Mouse (Mus musculus): Measurements from ENCODE around the gene Tbkbp1. TPM values are rescaled to one million over a fixed set of nuclear protein-coding genes. Genes with fewer than 3 reads are reported as not detected.

Gene Tbkbp1
- polyA plus RNA-seq, 1 experiment from 2014 or later, result 10.8 TPM

DNA sequence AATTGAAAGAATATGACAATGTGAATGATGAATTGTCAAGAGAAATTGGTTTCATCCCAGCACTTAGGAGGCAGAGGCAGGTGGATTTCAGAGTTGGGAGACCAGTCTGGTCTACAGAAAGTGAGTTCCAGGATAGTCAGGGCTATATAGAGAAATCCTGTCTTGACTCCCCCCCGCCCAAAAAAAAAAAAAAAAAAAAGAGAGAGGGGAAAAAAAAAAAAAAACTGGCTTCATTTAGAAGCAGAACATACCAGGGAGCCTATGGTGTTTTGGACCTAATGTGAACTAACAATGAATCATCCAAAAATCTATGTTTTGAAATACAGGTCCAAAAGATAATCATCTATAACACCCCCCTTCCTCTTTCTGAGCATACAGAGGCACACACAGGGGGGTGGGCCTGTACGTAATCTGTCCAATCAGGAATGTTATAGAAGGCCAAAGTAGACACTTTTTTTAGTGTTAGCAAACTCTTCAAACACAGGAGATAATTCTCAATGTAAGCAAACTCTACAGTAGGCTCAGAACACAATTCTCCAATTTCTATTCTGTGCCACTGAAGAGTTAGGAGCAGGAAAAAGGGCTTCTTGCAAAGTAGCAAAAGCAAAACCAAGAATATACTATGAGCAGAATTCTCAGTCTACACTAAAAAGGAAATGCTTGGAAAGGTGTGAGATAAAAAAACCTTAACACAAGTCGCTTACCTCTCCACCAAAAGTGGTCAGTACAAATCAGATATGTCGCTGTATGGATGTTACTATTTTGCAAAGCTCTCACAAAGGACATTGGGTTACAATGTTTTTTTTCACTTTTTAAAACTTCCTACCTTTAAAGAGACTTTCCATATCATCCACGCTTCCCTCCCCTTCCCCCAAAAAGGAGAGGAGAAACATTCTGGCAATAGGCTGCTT, 34.7 kb upstream of the Tbkbp1 start:
- H3K27me3 ChIP-seq (ENCODE audit: insufficient read depth, low read length), result no peaks in the 10 kb centered on the region
- H3K9me3 ChIP-seq (ENCODE audit: low read depth, low read length), result no peaks in the 10 kb centered on the region
- no peak for TF ChIP-seq CTCF (IDR thresholded peaks at IDR 0.05; ENCODE audit: low read depth)
- peak overlapping the region; percentile 89 for H3K4me3 ChIP-seq (ENCODE audit: low read depth, low read length)
- ATAC-seq (ENCODE audit: insufficient read depth), result no peak
- peaks cover 12% of the 10 kb centered on the region; the same call in 1 of the 2 replicates for H3K4me1 ChIP-seq (ENCODE audit: insufficient read depth)
- H3K27ac ChIP-seq (ENCODE audit: low read depth), result no peak overlapping the region
- peak overlapping the region; percentile 59 for H3K9ac ChIP-seq
- peak overlapping the region; percentile 82 for H3K4me2 ChIP-seq
- 44% methylated on average over 5 of the region's 5 CpGs for WGBS
- H3K36me3 ChIP-seq (ENCODE audit: insufficient read depth), result peaks cover 56% of the 10 kb centered on the region
- no peak for DNase-seq

- no peak for TF ChIP-seq CTCF (IDR thresholded peaks at IDR 0.05; ENCODE audit: low read depth)
- peaks cover 65% of the 10 kb centered on the region for H3K36me3 ChIP-seq (ENCODE audit: insufficient read depth)
- no peak overlapping the region for H3K27ac ChIP-seq (ENCODE audit: low read depth)
- H3K9ac ChIP-seq, result no peak overlapping the region; the same call in 1 of the 2 replicates
- DNase-seq, result peak; percentile 22
- 66% methylated on average over 5 of the region's 5 CpGs for WGBS
- H3K4me3 ChIP-seq (ENCODE audit: low read depth, low read length), result no peak overlapping the region
- no peak for ATAC-seq (ENCODE audit: insufficient read depth)
- no peaks in the 10 kb centered on the region for H3K27me3 ChIP-seq (ENCODE audit: insufficient read depth, low read length)
- H3K9me3 ChIP-seq (ENCODE audit: low read depth, low read length), result no peaks in the 10 kb centered on the region
- H3K4me1 ChIP-seq (ENCODE audit: insufficient read depth), result peaks cover 12% of the 10 kb centered on the region; the same call in 1 of the 2 replicates
- peak overlapping the region; percentile 20; the same call in 1 of the 2 replicates for H3K4me2 ChIP-seq
Measured at GRCm38 (mm10) chr11:97184875-97185274, 33.6 kb upstream of the Tbkbp1 start.

- no peaks in the 10 kb centered on the region for H3K27me3 ChIP-seq (ENCODE audit: insufficient read depth, low read length)
- no peak overlapping the region for H3K4me2 ChIP-seq
- H3K9me3 ChIP-seq (ENCODE audit: low read depth, low read length), result no peaks in the 10 kb centered on the region
- ATAC-seq (ENCODE audit: insufficient read depth) (no peak), DNase-seq (no peak)
- peaks cover 89% of the 10 kb centered on the region for H3K36me3 ChIP-seq (ENCODE audit: insufficient read depth)
- H3K4me1 ChIP-seq (ENCODE audit: insufficient read depth), result peaks cover 7% of the 10 kb centered on the region; the same call in 1 of the 2 replicates
- TF ChIP-seq CTCF (IDR thresholded peaks at IDR 0.05; ENCODE audit: low read depth), result no peak
- WGBS, result 86% methylated on average over 3 of the region's 3 CpGs
- H3K4me3 ChIP-seq (ENCODE audit: low read depth, low read length), result no peak overlapping the region
- H3K27ac ChIP-seq (ENCODE audit: low read depth), result no peak overlapping the region
- H3K9ac ChIP-seq, result no peak overlapping the region
Measured at GRCm38 (mm10) chr11:97182446-97182845, 31.2 kb upstream of the Tbkbp1 start.

DNA sequence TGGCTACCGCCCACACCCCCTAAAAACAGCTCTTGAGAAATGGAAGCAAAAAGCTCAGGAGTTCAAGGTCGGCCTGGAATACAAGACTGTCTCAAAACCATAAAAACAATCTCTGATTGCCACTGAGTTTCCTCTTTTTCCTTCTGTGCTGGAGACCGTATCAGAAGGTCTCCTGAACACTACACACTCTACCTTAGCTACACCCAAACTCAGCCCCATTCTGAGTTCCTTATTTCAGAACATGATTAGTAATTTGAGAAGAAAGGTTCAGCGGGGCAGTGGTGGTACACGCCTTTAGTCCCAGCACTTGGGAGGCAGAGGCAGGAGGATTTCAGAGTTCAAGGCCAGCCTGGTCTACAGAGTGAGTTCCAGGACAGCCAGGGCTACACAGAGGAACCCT, 29.8 kb upstream of the Tbkbp1 start:
- Histone ChIP-seq H3K4me1 (ENCODE audit: insufficient read depth) (peaks cover 6% of the 10 kb centered on the region; the same call in 1 of the 2 replicates), H3K36me3 (ENCODE audit: insufficient read depth) (peaks cover 99% of the 10 kb centered on the region), H3K4me3 (ENCODE audit: low read depth, low read length) (no peak overlapping the region), H3K27ac (ENCODE audit: low read depth) (no peak overlapping the region), H3K9ac (no peak overlapping the region), H3K27me3 (ENCODE audit: insufficient read depth, low read length) (no peaks in the 10 kb centered on the region), H3K4me2 (no peak overlapping the region), H3K9me3 (ENCODE audit: low read depth, low read length) (no peaks in the 10 kb centered on the region)
- DNase-seq (no peak), ATAC-seq (ENCODE audit: insufficient read depth) (no peak)
- TF ChIP-seq CTCF (IDR thresholded peaks at IDR 0.05; ENCODE audit: low read depth), result no peak
- WGBS, result 77% methylated on average over 5 of the region's 5 CpGs

DNA sequence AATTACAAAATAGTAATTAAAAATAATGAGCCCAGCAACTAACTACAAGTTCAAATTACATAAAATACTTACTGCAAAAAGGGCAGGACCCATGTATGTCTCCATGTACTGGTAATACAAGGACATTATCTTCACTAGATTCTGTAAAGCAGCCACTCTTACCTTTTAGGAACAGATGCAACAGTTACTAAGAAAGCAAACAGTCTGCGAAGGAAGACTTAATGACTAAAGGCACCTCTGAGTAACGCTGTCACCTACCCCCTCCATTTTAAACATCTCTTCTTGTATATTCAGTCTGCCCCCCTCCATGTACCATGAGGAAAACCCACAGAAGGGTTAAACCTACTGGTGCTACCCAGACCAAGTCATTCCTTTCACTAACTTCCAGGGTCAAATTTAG, 26.9 kb upstream of the Tbkbp1 start:
- no peak overlapping the region for H3K4me3 ChIP-seq (ENCODE audit: low read depth, low read length)
- ATAC-seq (ENCODE audit: insufficient read depth) (no peak), DNase-seq (no peak)
- TF ChIP-seq CTCF (IDR thresholded peaks at IDR 0.05; ENCODE audit: low read depth), result no peak
- H3K4me1 ChIP-seq (ENCODE audit: insufficient read depth), result no peaks in the 10 kb centered on the region
- no peak overlapping the region for H3K4me2 ChIP-seq
- no peak overlapping the region for H3K27ac ChIP-seq (ENCODE audit: low read depth)
- peaks cover 100% of the 10 kb centered on the region for H3K36me3 ChIP-seq (ENCODE audit: insufficient read depth)
- no peaks in the 10 kb centered on the region for H3K27me3 ChIP-seq (ENCODE audit: insufficient read depth, low read length)
- WGBS, result 93% methylated on average over 2 of the region's 2 CpGs
- H3K9ac ChIP-seq, result no peak overlapping the region
- no peaks in the 10 kb centered on the region for H3K9me3 ChIP-seq (ENCODE audit: low read depth, low read length)

DNA sequence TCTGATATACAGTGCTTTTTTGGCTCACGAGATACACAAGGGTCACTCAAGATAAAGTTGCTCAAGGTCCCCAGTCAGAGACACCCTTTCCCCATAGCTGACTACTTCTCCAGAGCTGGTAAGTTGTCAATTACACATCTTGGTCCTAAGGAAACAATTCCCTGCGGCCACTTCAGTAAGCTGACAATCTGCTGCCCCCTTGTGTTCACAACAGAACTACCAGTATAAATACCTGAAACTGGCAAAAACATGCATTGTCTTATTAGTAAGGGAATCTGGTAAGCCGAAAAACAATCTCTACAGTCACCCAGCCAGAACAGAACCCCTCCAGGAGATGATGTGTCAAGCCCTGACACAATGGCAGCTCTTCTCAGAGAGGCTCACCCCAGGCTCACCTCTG, 25.6 kb upstream of the Tbkbp1 start:
- 41% methylated on average over 3 of the region's 3 CpGs for WGBS
- ATAC-seq (ENCODE audit: insufficient read depth), result no peak

DNA sequence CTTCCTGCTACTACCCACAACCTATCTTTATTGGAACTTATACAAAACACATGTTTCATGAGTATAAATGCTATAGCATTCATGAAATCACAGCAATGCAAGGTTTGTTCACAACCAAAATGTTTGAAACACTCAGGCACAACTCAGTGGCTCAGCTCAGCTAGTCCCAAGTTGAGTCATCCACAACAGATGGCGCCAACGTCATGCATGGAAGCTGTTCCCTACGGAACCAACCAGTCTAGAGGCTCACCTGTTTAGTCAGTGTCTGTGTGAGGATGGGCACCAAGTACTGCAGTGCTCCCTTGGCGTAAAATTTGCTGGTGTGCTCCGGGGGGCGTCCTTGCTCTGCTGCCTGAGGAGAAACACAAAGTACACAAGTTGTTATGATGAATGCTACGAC, 24.2 kb upstream of the Tbkbp1 start:
- TF ChIP-seq CTCF (IDR thresholded peaks at IDR 0.05; ENCODE audit: low read depth), result no peak
- H3K27me3 ChIP-seq (ENCODE audit: insufficient read depth, low read length), result no peaks in the 10 kb centered on the region
- H3K4me2 ChIP-seq, result no peak overlapping the region
- no peaks in the 10 kb centered on the region for H3K4me1 ChIP-seq (ENCODE audit: insufficient read depth)
- no peak overlapping the region for H3K9ac ChIP-seq
- no peak for DNase-seq
- no peak overlapping the region for H3K27ac ChIP-seq (ENCODE audit: low read depth)
- WGBS, result 92% methylated on average over 7 of the region's 7 CpGs
- no peaks in the 10 kb centered on the region for H3K9me3 ChIP-seq (ENCODE audit: low read depth, low read length)
- H3K4me3 ChIP-seq (ENCODE audit: low read depth, low read length), result no peak overlapping the region
- ATAC-seq (ENCODE audit: insufficient read depth), result no peak
- peaks cover 100% of the 10 kb centered on the region for H3K36me3 ChIP-seq (ENCODE audit: insufficient read depth)

More for the DNA sequence above, 25.6 kb upstream of the Tbkbp1 start:
- Histone ChIP-seq H3K4me2 (no peak overlapping the region), H3K9ac (no peak overlapping the region), H3K9me3 (ENCODE audit: low read depth, low read length) (no peaks in the 10 kb centered on the region), H3K27me3 (ENCODE audit: insufficient read depth, low read length) (no peaks in the 10 kb centered on the region), H3K4me1 (ENCODE audit: insufficient read depth) (no peaks in the 10 kb centered on the region), H3K27ac (ENCODE audit: low read depth) (no peak overlapping the region), H3K4me3 (ENCODE audit: low read depth, low read length) (no peak overlapping the region), H3K36me3 (ENCODE audit: insufficient read depth) (peaks cover 100% of the 10 kb centered on the region)
- peak; percentile 69 for TF ChIP-seq CTCF (IDR thresholded peaks at IDR 0.05; ENCODE audit: low read depth)
- peak; percentile 83 for DNase-seq
